Mouse (Mus musculus) liver, embryonic 14.5 days (tissue): ENCODE measurements around the gene Proser1.

Source experiments
- CTCF ChIP-seq: IDR thresholded peaks from 2 replicates; pipeline ENCODE4 v1.5.1; 2016; ENCODE audit warnings: antibody characterized with exemption, low read depth, control low read depth
- EP300 ChIP-seq: IDR thresholded peaks from 2 replicates; pipeline ENCODE4 v1.6.1; 2016; ENCODE audit warnings: antibody characterized with exemption, low read depth

DNA sequence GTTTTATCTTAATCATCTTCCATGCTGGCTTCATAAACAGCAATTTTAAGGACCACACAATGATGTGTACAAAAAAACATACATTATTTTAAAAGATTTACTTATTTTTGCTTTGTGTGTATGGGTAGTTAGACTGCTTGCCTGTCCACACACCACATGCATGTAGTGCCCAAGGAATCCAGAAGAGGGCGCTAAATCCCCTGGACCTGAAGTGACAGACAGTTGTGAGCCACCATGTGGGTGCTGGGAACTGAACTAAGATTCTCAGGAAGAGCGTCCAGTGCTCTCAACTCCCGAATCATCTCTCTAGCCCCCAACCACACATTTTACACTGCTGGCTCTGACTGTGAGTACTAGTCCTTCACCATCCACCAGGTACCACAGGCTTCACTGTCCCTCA is 28.9 kb upstream of the Proser1 start:
- TF ChIP-seq CTCF (peak; percentile 47), EP300 (no peak)
